Mouse (Mus musculus) bone marrow, adult 2 months (tissue): ENCODE measurements around the gene Lrrk1.

Source experiments
- CTCF ChIP-seq: fragments of 200-500 bp; IDR thresholded peaks from 2 replicates; pipeline ENCODE4 v1.5.1; 2011; ENCODE audit warnings: low read length, control low read depth; ENCODE audit not compliant: control insufficient read depth, insufficient read depth
- POLR2A ChIP-seq: fragments of 200-500 bp; IDR thresholded peaks from 2 replicates; pipeline ENCODE4 v1.6.1; 2011; ENCODE audit warnings: low read depth, mild to moderate bottlenecking, control low read depth, low read length, borderline replicate concordance; ENCODE audit not compliant: control insufficient read depth

DNA sequence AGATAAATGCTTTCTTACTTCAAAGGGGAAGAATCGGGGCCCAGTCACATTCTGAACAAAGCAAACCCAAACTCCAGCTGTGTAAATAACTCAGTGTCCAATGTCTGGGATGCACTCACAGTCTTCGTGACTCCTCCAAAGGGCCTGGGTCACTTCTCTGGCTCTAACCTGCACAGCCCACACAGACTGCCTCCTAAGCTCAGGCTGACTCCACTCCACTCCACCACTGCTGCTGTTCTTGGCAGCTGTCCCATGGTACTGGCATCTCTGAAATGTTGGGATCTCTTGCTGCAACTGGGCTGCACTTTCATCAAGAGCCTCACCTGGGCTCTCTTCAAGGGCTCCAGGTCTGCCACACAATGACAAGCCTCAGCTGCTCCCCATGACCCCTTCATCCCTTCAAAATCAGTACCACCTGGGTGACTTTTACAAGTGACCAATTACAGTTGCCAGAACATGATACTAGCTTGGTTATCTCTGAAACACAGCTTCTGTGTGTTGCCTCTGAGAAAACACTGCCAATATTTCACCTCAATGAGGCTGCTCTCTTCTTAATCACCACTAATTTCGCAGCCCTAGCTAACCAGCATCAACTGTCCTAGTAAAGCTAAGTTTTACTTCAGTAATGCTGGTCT lies 62.6 kb downstream of the Lrrk1 start:
- TF ChIP-seq CTCF, result no peak
- TF ChIP-seq POLR2A, result no peak
